Mouse (Mus musculus): ENCODE results near the gene Mtrex. TPM values are rescaled to one million over a fixed set of nuclear protein-coding genes. Genes with fewer than 3 reads are reported as not detected.
A peak's percentile ranks its signal among the peaks of the same experiment; 100 is the strongest.

Mtrex gene
- polyA plus RNA-seq, 1 experiment from 2014 or later, result 83.0 TPM

- no peak overlapping the region for H3K4me3 ChIP-seq (ENCODE audit: low read depth, low read length)
Observed at GRCm38 (mm10) chr13:112838562-112839232, 88.5 kb downstream of the Mtrex start.

DNA sequence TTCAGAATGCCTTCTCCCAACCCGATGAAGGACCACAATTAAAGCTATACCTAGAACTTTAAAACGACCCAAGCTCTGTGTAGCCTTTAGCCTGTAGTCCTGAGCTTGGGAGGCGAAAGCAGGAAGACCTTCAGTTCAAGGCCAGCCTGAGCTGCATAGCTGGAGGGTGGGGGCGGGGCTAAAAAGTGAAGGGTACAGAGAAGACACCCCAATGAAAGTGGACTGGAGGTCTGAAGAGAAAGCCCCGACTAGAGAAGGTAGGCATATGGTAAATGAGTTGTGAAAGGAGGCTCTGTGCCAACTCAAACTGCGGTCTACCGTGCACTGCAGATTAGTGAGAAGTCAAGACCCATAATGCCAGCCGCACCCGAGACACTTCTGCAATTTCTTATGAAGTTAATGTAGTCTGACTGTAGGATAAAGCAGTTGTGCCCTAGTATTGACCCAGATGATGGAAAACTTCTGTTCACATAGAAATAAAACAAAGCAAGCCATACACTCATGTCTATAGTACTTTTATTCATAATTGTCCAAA lies 89.5 kb downstream of the Mtrex start:
- no peak overlapping the region for H3K27ac ChIP-seq (ENCODE audit: low read depth)
- DNase-seq, result no peak
- no peak for ATAC-seq (ENCODE audit: insufficient read depth)
- H3K9ac ChIP-seq, result no peak overlapping the region
- H3K4me1 ChIP-seq (ENCODE audit: insufficient read depth), result no peaks in the 10 kb centered on the region; the same call in 1 of the 2 replicates
- H3K36me3 ChIP-seq (ENCODE audit: insufficient read depth), result 0 out of 2 replicates have a peak, but pooled peaks cover 4% of the 10 kb centered on the region
- WGBS, result 83% methylated on average over 9 of the region's 9 CpGs
- H3K27me3 ChIP-seq (ENCODE audit: insufficient read depth, low read length), result no peaks in the 10 kb centered on the region
- no peak overlapping the region for H3K4me3 ChIP-seq (ENCODE audit: low read depth, low read length)
- TF ChIP-seq CTCF (IDR thresholded peaks at IDR 0.05; ENCODE audit: low read depth), result no peak
- H3K9me3 ChIP-seq (ENCODE audit: low read depth, low read length), result no peaks in the 10 kb centered on the region
- no peak overlapping the region for H3K4me2 ChIP-seq

More at GRCm38 (mm10) chr13:112838562-112839232, 88.5 kb downstream of the Mtrex start:
- WGBS, result 90% methylated on average over 6 of the region's 6 CpGs
- Histone ChIP-seq H3K4me2 (no peak overlapping the region), H3K9ac (no peak overlapping the region), H3K27ac (ENCODE audit: low read depth) (no peak overlapping the region), H3K27me3 (ENCODE audit: insufficient read depth, low read length) (no peaks in the 10 kb centered on the region), H3K4me1 (ENCODE audit: insufficient read depth) (no peaks in the 10 kb centered on the region), H3K36me3 (ENCODE audit: insufficient read depth) (0 out of 2 replicates have a peak, but pooled peaks cover 4% of the 10 kb centered on the region), H3K9me3 (ENCODE audit: low read depth, low read length) (no peaks in the 10 kb centered on the region)
- ATAC-seq (ENCODE audit: insufficient read depth), result no peak
- DNase-seq, result no peak
- TF ChIP-seq CTCF (IDR thresholded peaks at IDR 0.05; ENCODE audit: low read depth), result no peak

DNA sequence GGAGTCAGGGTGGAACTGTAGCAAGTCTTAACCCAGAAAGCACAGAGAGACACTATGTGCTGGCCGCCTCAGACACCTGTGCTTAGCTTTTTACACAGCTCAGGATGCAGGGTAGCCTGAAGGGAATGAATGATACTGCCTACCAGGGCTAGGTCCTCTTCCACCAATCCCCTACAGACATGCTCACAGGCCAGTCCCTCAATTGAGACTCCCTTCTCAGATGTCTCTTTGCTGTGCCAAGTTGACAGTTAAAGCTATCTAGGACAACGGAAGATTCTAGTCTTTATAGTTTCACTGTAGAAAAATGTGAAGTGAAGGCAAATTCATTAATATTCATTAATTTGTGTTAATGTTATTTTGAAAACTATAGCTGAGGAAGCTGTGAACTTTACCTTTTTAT lies 90.2 kb downstream of the Mtrex start:
- Histone ChIP-seq H3K36me3 (ENCODE audit: insufficient read depth) (no peaks in the 10 kb centered on the region), H3K9ac (no peak overlapping the region), H3K27ac (ENCODE audit: low read depth) (no peak overlapping the region), H3K27me3 (ENCODE audit: insufficient read depth, low read length) (no peaks in the 10 kb centered on the region), H3K4me3 (ENCODE audit: low read depth, low read length) (no peak overlapping the region), H3K9me3 (ENCODE audit: low read depth, low read length) (no peaks in the 10 kb centered on the region), H3K4me2 (no peak overlapping the region), H3K4me1 (ENCODE audit: insufficient read depth) (no peaks in the 10 kb centered on the region; the same call in 1 of the 2 replicates)
- ATAC-seq (ENCODE audit: insufficient read depth) (no peak), DNase-seq (no peak)
- WGBS, result 85% methylated on average over 2 of the region's 2 CpGs
- no peak for TF ChIP-seq CTCF (IDR thresholded peaks at IDR 0.05; ENCODE audit: low read depth)

GRCm38 (mm10) chr13:112835113-112835512 lies 92.1 kb downstream of the Mtrex start:
- Histone ChIP-seq H3K9ac (no peak overlapping the region), H3K36me3 (ENCODE audit: insufficient read depth) (no peaks in the 10 kb centered on the region), H3K4me1 (ENCODE audit: insufficient read depth) (no peaks in the 10 kb centered on the region; the same call in 1 of the 2 replicates), H3K4me3 (ENCODE audit: low read depth, low read length) (no peak overlapping the region), H3K27ac (ENCODE audit: low read depth) (peak overlapping the region; percentile 24; the same call in 1 of the 2 replicates), H3K27me3 (ENCODE audit: insufficient read depth, low read length) (no peaks in the 10 kb centered on the region), H3K4me2 (peak overlapping the region; percentile 32; the same call in 1 of the 2 replicates), H3K9me3 (ENCODE audit: low read depth, low read length) (no peaks in the 10 kb centered on the region)
- WGBS, result 29% methylated on average over 12 of the region's 12 CpGs
- ATAC-seq (ENCODE audit: insufficient read depth), result peak; percentile 84
- TF ChIP-seq CTCF (IDR thresholded peaks at IDR 0.05; ENCODE audit: low read depth), result no peak
- DNase-seq, result peak; percentile 44

DNA sequence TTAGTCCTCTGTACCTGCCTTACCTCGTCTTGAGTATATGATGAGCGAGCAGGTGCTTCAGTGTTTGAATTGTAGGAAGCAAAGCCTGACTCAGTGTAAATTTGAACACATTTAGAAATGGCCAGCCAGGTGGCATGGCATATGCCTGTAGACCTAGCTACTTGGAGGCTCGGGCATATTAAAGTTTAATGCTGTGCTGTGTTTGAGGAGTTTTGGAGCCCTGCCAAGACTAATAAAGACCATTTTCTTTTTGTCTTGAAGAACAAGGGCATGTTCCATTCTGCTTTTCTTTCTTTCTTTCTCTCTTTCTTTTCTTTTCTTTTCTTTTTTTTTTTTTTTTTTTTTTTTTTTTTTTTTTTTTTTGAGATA lies 93.3 kb downstream of the Mtrex start:
- WGBS, result 51% methylated on average over 3 of the region's 3 CpGs
- no peaks in the 10 kb centered on the region; the same call in 1 of the 2 replicates for H3K4me1 ChIP-seq (ENCODE audit: insufficient read depth)
- ATAC-seq (ENCODE audit: insufficient read depth) (no peak), DNase-seq (peak; percentile 74)
- H3K9ac ChIP-seq, result no peak overlapping the region
- no peaks in the 10 kb centered on the region for H3K36me3 ChIP-seq (ENCODE audit: insufficient read depth)
- H3K27ac ChIP-seq (ENCODE audit: low read depth), result no peak overlapping the region
- H3K4me2 ChIP-seq, result no peak overlapping the region
- no peak overlapping the region for H3K4me3 ChIP-seq (ENCODE audit: low read depth, low read length)
- no peaks in the 10 kb centered on the region for H3K9me3 ChIP-seq (ENCODE audit: low read depth, low read length)
- H3K27me3 ChIP-seq (ENCODE audit: insufficient read depth, low read length), result no peaks in the 10 kb centered on the region
- TF ChIP-seq CTCF (IDR thresholded peaks at IDR 0.05; ENCODE audit: low read depth), result no peak

GRCm38 (mm10) chr13:112833253-112833894 lies 93.8 kb downstream of the Mtrex start:
- no peak overlapping the region for H3K9ac ChIP-seq
- TF ChIP-seq CTCF (IDR thresholded peaks at IDR 0.05; ENCODE audit: low read depth), result no peak
- ATAC-seq (ENCODE audit: insufficient read depth) (no peak), DNase-seq (no peak)
- H3K27me3 ChIP-seq (ENCODE audit: insufficient read depth, low read length), result no peaks in the 10 kb centered on the region
- no peaks in the 10 kb centered on the region for H3K36me3 ChIP-seq (ENCODE audit: insufficient read depth)
- no peak overlapping the region for H3K4me2 ChIP-seq
- no peak overlapping the region for H3K4me3 ChIP-seq (ENCODE audit: low read depth, low read length)
- H3K27ac ChIP-seq (ENCODE audit: low read depth), result no peak overlapping the region
- no peaks in the 10 kb centered on the region; the same call in 1 of the 2 replicates for H3K4me1 ChIP-seq (ENCODE audit: insufficient read depth)
- H3K9me3 ChIP-seq (ENCODE audit: low read depth, low read length), result no peaks in the 10 kb centered on the region
- 63% methylated on average over 20 of the region's 20 CpGs for WGBS

GRCm38 (mm10) chr13:112832589-112832988 lies 94.6 kb downstream of the Mtrex start:
- TF ChIP-seq CTCF (IDR thresholded peaks at IDR 0.05; ENCODE audit: low read depth), result no peak
- no peaks in the 10 kb centered on the region; the same call in 1 of the 2 replicates for H3K4me1 ChIP-seq (ENCODE audit: insufficient read depth)
- H3K36me3 ChIP-seq (ENCODE audit: insufficient read depth), result no peaks in the 10 kb centered on the region
- H3K9me3 ChIP-seq (ENCODE audit: low read depth, low read length), result no peaks in the 10 kb centered on the region
- WGBS, result 18% methylated on average over 2 of the region's 2 CpGs
- no peak overlapping the region for H3K9ac ChIP-seq
- no peak overlapping the region for H3K4me3 ChIP-seq (ENCODE audit: low read depth, low read length)
- H3K4me2 ChIP-seq, result no peak overlapping the region
- DNase-seq (no peak), ATAC-seq (ENCODE audit: insufficient read depth) (no peak)
- H3K27me3 ChIP-seq (ENCODE audit: insufficient read depth, low read length), result no peaks in the 10 kb centered on the region
- H3K27ac ChIP-seq (ENCODE audit: low read depth), result no peak overlapping the region
